Mouse (Mus musculus): ENCODE results near the gene Cpeb1. TPM values are rescaled to one million over a fixed set of nuclear protein-coding genes. Genes with fewer than 3 reads are reported as not detected.
A peak's percentile ranks its signal among the peaks of the same experiment; 100 is the strongest.

The Cpeb1 gene
- polyA plus RNA-seq, 1 experiment from 2014 or later: 1.1 TPM

GRCm38 (mm10) chr7:81343316-81343715 lies 111.9 kb downstream of the Cpeb1 start:
- no peaks in the 10 kb centered on the region for H3K9me3 ChIP-seq (ENCODE audit: control insufficient read depth, low read length)
- no peak overlapping the region for H3K27ac ChIP-seq (ENCODE audit: low read depth, low read length)
- H3K9ac ChIP-seq (ENCODE audit: low read length): peak overlapping the region; percentile 98
- peak overlapping the region; percentile 92 for H3K4me2 ChIP-seq (ENCODE audit: low read depth, low read length, severe bottlenecking)
- H3K4me3 ChIP-seq (ENCODE audit: low read depth, low read length): peak overlapping the region; percentile 99
- H3K4me1 ChIP-seq (replicated peaks; ENCODE audit: control insufficient read depth, insufficient read depth, low read length): peaks cover 13% of the 10 kb centered on the region
- H3K36me3 ChIP-seq (ENCODE audit: control insufficient read depth, insufficient read depth, low read length): peaks cover 13% of the 10 kb centered on the region; the same call in 1 of the 2 replicates
- 53% methylated on average over 8 of the region's 8 CpGs for WGBS
- no peaks in the 10 kb centered on the region for H3K27me3 ChIP-seq (ENCODE audit: control insufficient read depth, insufficient read depth, low read length)
- no peak for ATAC-seq (replicated peaks; ENCODE audit: low FRiP score)
- DNase-seq (ENCODE audit: low spot score): no peak

- no peak for ATAC-seq (replicated peaks; ENCODE audit: low FRiP score)
- peaks cover 13% of the 10 kb centered on the region; the same call in 1 of the 2 replicates for H3K36me3 ChIP-seq (ENCODE audit: control insufficient read depth, insufficient read depth, low read length)
Observed at GRCm38 (mm10) chr7:81342356-81343094, 112.7 kb downstream of the Cpeb1 start.

GRCm38 (mm10) chr7:81341563-81341962 lies 113.7 kb downstream of the Cpeb1 start:
- no peak for ATAC-seq (replicated peaks; ENCODE audit: low FRiP score)
- Histone ChIP-seq H3K9ac (ENCODE audit: low read length) (no peak overlapping the region), H3K4me3 (ENCODE audit: low read depth, low read length) (no peak overlapping the region), H3K36me3 (ENCODE audit: control insufficient read depth, insufficient read depth, low read length) (peaks cover 13% of the 10 kb centered on the region; the same call in 1 of the 2 replicates), H3K27ac (ENCODE audit: low read depth, low read length) (no peak overlapping the region), H3K9me3 (ENCODE audit: control insufficient read depth, low read length) (no peaks in the 10 kb centered on the region), H3K27me3 (ENCODE audit: control insufficient read depth, insufficient read depth, low read length) (no peaks in the 10 kb centered on the region), H3K4me1 (replicated peaks; ENCODE audit: control insufficient read depth, insufficient read depth, low read length) (peaks cover 13% of the 10 kb centered on the region), H3K4me2 (ENCODE audit: low read depth, low read length, severe bottlenecking) (no peak overlapping the region)
- DNase-seq (ENCODE audit: low spot score): peak; percentile 50
- WGBS: 59% methylated on average over 3 of the region's 3 CpGs

More at GRCm38 (mm10) chr7:81342356-81343094, 112.7 kb downstream of the Cpeb1 start:
- Histone ChIP-seq H3K4me1 (replicated peaks; ENCODE audit: control insufficient read depth, insufficient read depth, low read length) (peaks cover 13% of the 10 kb centered on the region), H3K27ac (ENCODE audit: low read depth, low read length) (no peak overlapping the region), H3K4me3 (ENCODE audit: low read depth, low read length) (peak overlapping the region; percentile 99), H3K27me3 (ENCODE audit: control insufficient read depth, insufficient read depth, low read length) (no peaks in the 10 kb centered on the region), H3K9me3 (ENCODE audit: control insufficient read depth, low read length) (no peaks in the 10 kb centered on the region), H3K9ac (ENCODE audit: low read length) (peak overlapping the region; percentile 98; the same call in 1 of the 2 replicates), H3K4me2 (ENCODE audit: low read depth, low read length, severe bottlenecking) (peak overlapping the region; percentile 92)
- no peak for DNase-seq (ENCODE audit: low spot score)
- 79% methylated on average over 8 of the region's 8 CpGs for WGBS

DNA sequence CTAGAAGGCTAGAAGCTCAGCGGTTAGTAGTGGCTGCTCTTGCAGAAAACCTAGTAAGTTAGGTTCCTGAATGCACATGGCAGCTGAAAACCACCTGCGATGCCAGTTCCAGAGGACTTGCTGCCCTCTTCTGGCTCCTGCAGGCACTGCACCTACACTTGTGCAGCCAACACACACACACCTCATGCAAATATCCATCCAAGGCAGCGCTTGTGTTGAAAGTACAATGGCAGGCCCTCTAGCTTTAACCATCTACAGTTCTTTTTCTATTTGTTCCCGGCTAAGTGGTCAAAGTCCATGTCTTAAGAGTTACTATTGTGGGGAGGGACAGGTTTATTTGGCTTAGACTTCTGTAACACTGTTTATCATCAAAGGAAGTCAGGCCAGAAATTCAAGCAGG lies 115.5 kb downstream of the Cpeb1 start:
- Histone ChIP-seq H3K4me1 (replicated peaks; ENCODE audit: control insufficient read depth, insufficient read depth, low read length) (peaks cover 11% of the 10 kb centered on the region), H3K9ac (ENCODE audit: low read length) (no peak overlapping the region), H3K4me2 (ENCODE audit: low read depth, low read length, severe bottlenecking) (no peak overlapping the region), H3K27ac (ENCODE audit: low read depth, low read length) (no peak overlapping the region), H3K36me3 (ENCODE audit: control insufficient read depth, insufficient read depth, low read length) (peaks cover 13% of the 10 kb centered on the region; the same call in 1 of the 2 replicates), H3K9me3 (ENCODE audit: control insufficient read depth, low read length) (no peaks in the 10 kb centered on the region), H3K4me3 (ENCODE audit: low read depth, low read length) (no peak overlapping the region), H3K27me3 (ENCODE audit: control insufficient read depth, insufficient read depth, low read length) (no peaks in the 10 kb centered on the region)
- DNase-seq (ENCODE audit: low spot score): peak; percentile 84
- WGBS: 79% methylated on average over 4 of the region's 4 CpGs
- ATAC-seq (replicated peaks; ENCODE audit: low FRiP score): no peak

DNA sequence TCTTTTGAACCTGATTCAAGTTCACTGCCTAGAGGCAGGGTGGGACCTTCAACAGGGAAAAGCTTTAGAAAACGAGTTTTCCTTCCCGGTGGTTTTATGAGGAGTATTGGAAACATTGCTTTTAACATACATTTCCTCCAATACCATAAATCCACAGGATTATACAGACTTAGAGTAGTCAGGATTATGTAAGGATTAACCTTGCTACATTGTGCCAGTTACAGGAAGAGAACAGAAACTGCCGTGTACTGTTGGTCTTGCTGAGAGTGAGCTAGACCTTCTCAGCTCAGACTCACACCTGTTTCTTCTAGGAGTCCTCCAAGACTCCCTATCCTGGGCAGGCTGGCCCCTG lies 116.8 kb downstream of the Cpeb1 start:
- 87% methylated on average over 3 of the region's 3 CpGs for WGBS
- Histone ChIP-seq H3K4me2 (ENCODE audit: low read depth, low read length, severe bottlenecking) (no peak overlapping the region), H3K27ac (ENCODE audit: low read depth, low read length) (no peak overlapping the region), H3K9me3 (ENCODE audit: control insufficient read depth, low read length) (no peaks in the 10 kb centered on the region), H3K36me3 (ENCODE audit: control insufficient read depth, insufficient read depth, low read length) (peaks cover 13% of the 10 kb centered on the region; the same call in 1 of the 2 replicates), H3K9ac (ENCODE audit: low read length) (no peak overlapping the region), H3K4me3 (ENCODE audit: low read depth, low read length) (no peak overlapping the region), H3K4me1 (replicated peaks; ENCODE audit: control insufficient read depth, insufficient read depth, low read length) (peaks cover 7% of the 10 kb centered on the region), H3K27me3 (ENCODE audit: control insufficient read depth, insufficient read depth, low read length) (no peaks in the 10 kb centered on the region)
- no peak for DNase-seq (ENCODE audit: low spot score)
- ATAC-seq (replicated peaks; ENCODE audit: low FRiP score): no peak

DNA sequence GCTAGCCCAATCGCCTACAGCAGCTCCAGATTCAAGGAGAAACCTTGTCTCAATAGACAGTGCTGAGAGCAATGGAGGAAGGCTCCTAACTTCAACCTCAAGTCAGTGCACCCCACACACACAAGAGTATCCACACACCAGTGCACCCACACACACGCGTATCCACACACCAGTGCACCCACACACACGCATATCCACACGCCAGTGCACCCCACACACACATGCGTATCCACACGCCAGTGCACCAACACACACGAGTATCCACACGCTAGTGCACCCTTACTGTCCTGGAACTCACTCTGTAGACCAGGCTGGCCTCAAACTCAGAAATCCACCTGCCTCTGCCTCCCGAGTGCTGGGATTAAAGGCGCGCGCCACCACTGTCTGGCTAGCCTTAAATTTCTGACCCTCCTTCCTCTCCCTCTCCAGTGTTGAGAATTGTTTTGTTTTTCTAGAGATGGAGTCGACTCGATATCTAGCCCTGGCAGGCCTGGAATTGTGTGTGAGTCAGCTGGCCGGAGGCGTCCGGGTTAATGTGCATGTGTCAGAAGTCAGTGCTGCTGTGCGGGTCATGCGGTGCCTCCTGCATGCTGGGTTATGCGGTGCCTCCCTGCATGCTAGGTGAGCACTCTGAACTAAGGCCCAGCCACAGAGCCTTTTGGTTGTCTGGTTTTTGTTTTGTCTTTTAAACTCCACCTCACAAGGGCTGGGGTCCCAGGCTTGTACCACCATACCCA lies 117.3 kb downstream of the Cpeb1 start:
- no peak overlapping the region for H3K4me3 ChIP-seq (ENCODE audit: low read depth, low read length)
- peaks cover 2% of the 10 kb centered on the region for H3K4me1 ChIP-seq (replicated peaks; ENCODE audit: control insufficient read depth, insufficient read depth, low read length)
- no peak overlapping the region for H3K4me2 ChIP-seq (ENCODE audit: low read depth, low read length, severe bottlenecking)
- no peaks in the 10 kb centered on the region for H3K9me3 ChIP-seq (ENCODE audit: control insufficient read depth, low read length)
- ATAC-seq (replicated peaks; ENCODE audit: low FRiP score): no peak
- H3K27me3 ChIP-seq (ENCODE audit: control insufficient read depth, insufficient read depth, low read length): no peaks in the 10 kb centered on the region
- peaks cover 12% of the 10 kb centered on the region; the same call in 1 of the 2 replicates for H3K36me3 ChIP-seq (ENCODE audit: control insufficient read depth, insufficient read depth, low read length)
- no peak overlapping the region for H3K9ac ChIP-seq (ENCODE audit: low read length)
- no peak for DNase-seq (ENCODE audit: low spot score)
- 96% methylated on average over 21 of the region's 21 CpGs for WGBS
- H3K27ac ChIP-seq (ENCODE audit: low read depth, low read length): no peak overlapping the region

GRCm38 (mm10) chr7:81336432-81336786 lies 118.9 kb downstream of the Cpeb1 start:
- H3K27ac ChIP-seq (ENCODE audit: low read depth, low read length): peak overlapping the region; percentile 14; the same call in 1 of the 2 replicates
- no peaks in the 10 kb centered on the region for H3K9me3 ChIP-seq (ENCODE audit: control insufficient read depth, low read length)
- H3K4me1 ChIP-seq (replicated peaks; ENCODE audit: control insufficient read depth, insufficient read depth, low read length): no peaks in the 10 kb centered on the region
- no peak overlapping the region for H3K9ac ChIP-seq (ENCODE audit: low read length)
- H3K4me3 ChIP-seq (ENCODE audit: low read depth, low read length): no peak overlapping the region
- H3K4me2 ChIP-seq (ENCODE audit: low read depth, low read length, severe bottlenecking): no peak overlapping the region
- ATAC-seq (replicated peaks; ENCODE audit: low FRiP score) (no peak), DNase-seq (ENCODE audit: low spot score) (peak; percentile 79)
- WGBS: 34% methylated on average over 8 of the region's 8 CpGs
- no peaks in the 10 kb centered on the region for H3K27me3 ChIP-seq (ENCODE audit: control insufficient read depth, insufficient read depth, low read length)
- H3K36me3 ChIP-seq (ENCODE audit: control insufficient read depth, insufficient read depth, low read length): peaks cover 5% of the 10 kb centered on the region; the same call in 1 of the 2 replicates

DNA sequence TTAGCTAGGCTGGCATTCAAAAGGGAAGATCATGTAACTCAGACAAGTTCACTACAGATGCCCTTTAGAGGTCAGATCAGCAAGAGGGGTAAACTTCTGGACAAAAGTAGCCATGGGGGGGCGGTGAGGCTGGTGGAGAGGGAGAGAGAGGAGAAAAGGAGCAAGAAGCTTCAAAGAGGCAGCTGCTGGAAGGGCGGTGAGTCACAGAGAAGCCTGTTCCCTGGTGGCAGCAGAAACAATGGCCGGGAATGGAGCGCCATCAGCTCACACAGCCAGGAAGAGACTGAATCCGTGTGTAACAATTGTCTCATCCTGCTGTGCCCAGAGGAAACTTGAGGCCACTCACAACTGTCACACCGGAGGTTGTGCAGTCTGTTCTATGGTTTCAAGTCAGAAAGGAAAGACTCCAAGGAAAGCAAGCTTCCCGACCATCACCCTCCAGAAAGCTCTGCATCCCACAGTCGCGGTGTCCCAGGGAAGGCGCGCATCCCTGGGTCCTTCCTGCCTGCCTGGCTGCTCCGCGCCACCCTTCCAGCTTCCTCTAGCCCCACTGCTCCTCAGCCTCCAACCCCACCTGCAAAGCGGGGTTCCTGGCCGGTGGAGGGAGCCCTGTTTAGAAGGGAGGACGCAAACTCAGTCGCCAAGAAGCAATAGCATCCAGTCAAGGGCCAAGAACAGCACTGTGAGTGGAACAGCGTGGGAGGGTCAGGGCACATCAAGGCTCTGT lies 119.4 kb downstream of the Cpeb1 start:
- Histone ChIP-seq H3K4me1 (replicated peaks; ENCODE audit: control insufficient read depth, insufficient read depth, low read length) (no peaks in the 10 kb centered on the region), H3K9me3 (ENCODE audit: control insufficient read depth, low read length) (no peaks in the 10 kb centered on the region), H3K27ac (ENCODE audit: low read depth, low read length) (peak overlapping the region; percentile 14; the same call in 1 of the 2 replicates), H3K4me3 (ENCODE audit: low read depth, low read length) (no peak overlapping the region), H3K27me3 (ENCODE audit: control insufficient read depth, insufficient read depth, low read length) (no peaks in the 10 kb centered on the region), H3K4me2 (ENCODE audit: low read depth, low read length, severe bottlenecking) (no peak overlapping the region), H3K36me3 (ENCODE audit: control insufficient read depth, insufficient read depth, low read length) (no peaks in the 10 kb centered on the region), H3K9ac (ENCODE audit: low read length) (no peak overlapping the region)
- ATAC-seq (replicated peaks; ENCODE audit: low FRiP score) (peak; percentile 57), DNase-seq (ENCODE audit: low spot score) (peak; percentile 64)
- 55% methylated on average over 18 of the region's 18 CpGs for WGBS

Measured in forebrain, embryonic 11.5 days (tissue).